Mouse (Mus musculus) hindbrain, embryonic 13.5 days (tissue): ENCODE results near the gene Camkv. TPM values are rescaled to one million over a fixed set of nuclear protein-coding genes. Genes with fewer than 3 reads are reported as not detected.

ENCODE experiments used
- ATAC-seq: fragments of 200-750 bp; cut with Nextera tagmentation; 2 replicates; pipeline ENCODE4 v1.8.0; 2017; ENCODE audit warnings: moderate TSS enrichment; ENCODE audit not compliant: low FRiP score
- H3K27ac ChIP-seq: fragments of 300-500 bp; sonication (generic); 2 replicates; pipeline ENCODE4 v1.5.1; 2015; ENCODE audit warnings: inconsistent platforms, mild to moderate bottlenecking, moderate library complexity
- H3K27me3 ChIP-seq: fragments of 300-500 bp; sonication (generic); 2 replicates; pipeline ENCODE4 v1.6.1; 2015; ENCODE audit warnings: mild to moderate bottlenecking, inconsistent platforms
- H3K36me3 ChIP-seq: fragments of 300-500 bp; sonication (generic); 2 replicates; pipeline ENCODE4 v1.6.1; 2015; ENCODE audit warnings: mild to moderate bottlenecking, inconsistent platforms
- H3K4me1 ChIP-seq: fragments of 300-500 bp; sonication (generic); replicated peaks from 2 replicates; pipeline ENCODE4 v1.6.1; 2015; ENCODE audit warnings: inconsistent platforms
- H3K4me2 ChIP-seq: fragments of 300-500 bp; sonication (generic); 2 replicates; pipeline ENCODE4 v1.6.1; 2015; ENCODE audit warnings: inconsistent platforms, mild to moderate bottlenecking, moderate library complexity
- H3K4me3 ChIP-seq: fragments of 300-500 bp; sonication (generic); 2 replicates; pipeline ENCODE4 v1.5.1; 2015; ENCODE audit warnings: mild to moderate bottlenecking, inconsistent platforms
- H3K9ac ChIP-seq: fragments of 300-500 bp; sonication (generic); 2 replicates; pipeline ENCODE4 v1.6.1; 2015; ENCODE audit warnings: mild to moderate bottlenecking, inconsistent platforms
- H3K9me3 ChIP-seq: fragments of 300-500 bp; sonication (generic); 2 replicates; pipeline ENCODE4 v1.6.1; 2016; ENCODE audit warnings: inconsistent platforms
- WGBS: fragments of 180-500 bp; shearing (Covaris S2); methylation state at CpG from one replicate; pipeline ENCODE4 v1.1.7; 2015; 5-methylcytosine and 5-hydroxymethylcytosine counted together
- polyA plus RNA-seq: library from polyadenylated mRNA; unstranded; fragments of >200 nt; fragmentation: Nextera tagmentation; extraction: Ambion mirVana; gene quantifications from 2 replicates; pipeline ENCODE4 v1.2.1, GENCODE M21; 2015

Camkv gene
- polyA plus RNA-seq, 1 experiment from 2014 or later = 12.4 TPM

GRCm38 (mm10) chr9:107968531-107968930, 33.1 kb downstream of the Camkv start:
- H3K27me3 ChIP-seq = no peaks in the 10 kb centered on the region
- 94% methylated on average over 7 of the region's 7 CpGs for WGBS
- no peak for ATAC-seq
- H3K36me3 ChIP-seq = peaks cover 10% of the 10 kb centered on the region; the same call in 1 of the 2 replicates
- no peak overlapping the region for H3K9ac ChIP-seq
- no peak overlapping the region for H3K4me3 ChIP-seq
- H3K4me1 ChIP-seq = 0 out of 2 replicates have a peak, but pooled peaks cover 3% of the 10 kb centered on the region
- no peak overlapping the region for H3K27ac ChIP-seq
- H3K4me2 ChIP-seq = no peak overlapping the region
- no peaks in the 10 kb centered on the region for H3K9me3 ChIP-seq

DNA sequence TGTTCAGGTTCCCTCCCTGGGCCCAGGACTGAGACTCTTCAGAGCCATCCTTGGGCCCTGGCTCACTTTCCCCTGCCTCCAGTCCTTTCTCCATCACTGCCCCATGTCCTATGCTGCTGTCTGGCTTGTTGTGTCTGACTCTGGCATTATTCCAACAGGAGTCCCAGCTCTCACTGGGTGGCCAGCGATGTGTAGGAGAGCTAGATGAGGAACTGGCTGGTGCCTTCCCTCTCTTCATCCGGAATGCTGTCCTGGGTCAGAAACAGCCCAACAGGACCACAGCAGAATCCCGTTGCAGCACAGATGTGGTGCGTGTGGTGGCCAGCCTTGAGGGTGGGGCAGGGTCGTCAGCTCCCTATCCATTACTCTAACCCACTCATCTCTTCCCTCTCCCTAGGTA, 34.8 kb downstream of the Camkv start:
- no peak overlapping the region for H3K4me2 ChIP-seq
- H3K9ac ChIP-seq = no peak overlapping the region
- no peaks in the 10 kb centered on the region for H3K4me1 ChIP-seq
- peaks cover 10% of the 10 kb centered on the region; the same call in 1 of the 2 replicates for H3K36me3 ChIP-seq
- no peaks in the 10 kb centered on the region for H3K9me3 ChIP-seq
- no peaks in the 10 kb centered on the region for H3K27me3 ChIP-seq
- ATAC-seq = no peak
- H3K27ac ChIP-seq = no peak overlapping the region
- H3K4me3 ChIP-seq = no peak overlapping the region
- WGBS = 94% methylated on average over 5 of the region's 5 CpGs

- Histone ChIP-seq H3K27me3 (no peaks in the 10 kb centered on the region), H3K4me3 (no peak overlapping the region), H3K9me3 (no peaks in the 10 kb centered on the region), H3K4me1 (no peaks in the 10 kb centered on the region), H3K4me2 (no peak overlapping the region), H3K9ac (no peak overlapping the region), H3K27ac (no peak overlapping the region), H3K36me3 (peaks cover 10% of the 10 kb centered on the region; the same call in 1 of the 2 replicates)
- ATAC-seq = no peak
- WGBS = 86% methylated on average over 8 of the region's 8 CpGs
Measured at GRCm38 (mm10) chr9:107971690-107972541, 36.4 kb downstream of the Camkv start.

GRCm38 (mm10) chr9:107974491-107975171, 39.2 kb downstream of the Camkv start:
- Histone ChIP-seq H3K4me2 (no peak overlapping the region), H3K9me3 (no peaks in the 10 kb centered on the region), H3K36me3 (peaks cover 6% of the 10 kb centered on the region; the same call in 1 of the 2 replicates), H3K27me3 (no peaks in the 10 kb centered on the region), H3K27ac (no peak overlapping the region), H3K9ac (no peak overlapping the region), H3K4me3 (no peak overlapping the region), H3K4me1 (no peaks in the 10 kb centered on the region)
- 85% methylated on average over 10 of the region's 10 CpGs for WGBS
- no peak for ATAC-seq

- Histone ChIP-seq H3K4me2 (no peak within 1 kb of the TSS), H3K4me1 (no peaks in the 10 kb centered on the region), H3K27ac (no peak within 1 kb of the TSS), H3K36me3 (peaks cover 4% of the 10 kb centered on the region; the same call in 1 of the 2 replicates), H3K9me3 (no peaks in the 10 kb centered on the region), H3K27me3 (no peaks in the 10 kb centered on the region), H3K4me3 (no peak within 1 kb of the TSS), H3K9ac (no peak within 1 kb of the TSS)
- no peak for ATAC-seq
- 75% methylated on average over 12 of the region's 12 CpGs for WGBS
Measured at GRCm38 (mm10) chr9:107975399-107976386, 40.2 kb downstream of the Camkv start, which contains the start of gene Uba7. Gene Uba7, plus strand, starts transcription at chr9:107975505.

- Histone ChIP-seq H3K4me2 (no peak overlapping the region), H3K9ac (no peak overlapping the region), H3K9me3 (no peaks in the 10 kb centered on the region), H3K4me3 (no peak overlapping the region), H3K4me1 (peaks cover 25% of the 10 kb centered on the region), H3K27me3 (peaks cover 16% of the 10 kb centered on the region), H3K27ac (no peak overlapping the region), H3K36me3 (no peaks in the 10 kb centered on the region)
- no peak for ATAC-seq
- 90% methylated on average over 12 of the region's 12 CpGs for WGBS
Measured at GRCm38 (mm10) chr9:107978815-107979214, 43.3 kb downstream of the Camkv start.

GRCm38 (mm10) chr9:107981684-107982605, 46.5 kb downstream of the Camkv start:
- H3K36me3 ChIP-seq = no peaks in the 10 kb centered on the region
- H3K4me3 ChIP-seq = no peak overlapping the region
- ATAC-seq = no peak
- H3K27me3 ChIP-seq = peaks cover 32% of the 10 kb centered on the region
- 60% methylated on average over 7 of the region's 7 CpGs for WGBS
- peak overlapping the region; percentile 46; the same call in 1 of the 2 replicates for H3K9ac ChIP-seq
- peak overlapping the region; percentile 89 for H3K27ac ChIP-seq
- no peaks in the 10 kb centered on the region for H3K9me3 ChIP-seq
- H3K4me2 ChIP-seq = peak overlapping the region; percentile 87
- H3K4me1 ChIP-seq = peaks cover 45% of the 10 kb centered on the region

GRCm38 (mm10) chr9:107982681-107983346, 47.3 kb downstream of the Camkv start, which contains the start of gene Gm20661:
Gene Gm20661, plus strand, starts transcription at chr9:107983058.
- WGBS = 59% methylated on average over 14 of the region's 14 CpGs

GRCm38 (mm10) chr9:107983421-107983890, 48.0 kb downstream of the Camkv start:
- Histone ChIP-seq H3K36me3 (no peaks in the 10 kb centered on the region), H3K9ac (peak overlapping the region; percentile 46; the same call in 1 of the 2 replicates), H3K9me3 (no peaks in the 10 kb centered on the region), H3K4me3 (peak overlapping the region; percentile 17), H3K4me1 (peaks cover 45% of the 10 kb centered on the region), H3K27me3 (peaks cover 35% of the 10 kb centered on the region), H3K27ac (peak overlapping the region; percentile 89), H3K4me2 (peak overlapping the region; percentile 87)
- 46% methylated on average over 4 of the region's 4 CpGs for WGBS
- no peak for ATAC-seq

More at GRCm38 (mm10) chr9:107982681-107983346, 47.3 kb downstream of the Camkv start, which contains the start of gene Gm20661:
- H3K9me3 ChIP-seq = no peaks in the 10 kb centered on the region
- ATAC-seq = no peak
- H3K4me2 ChIP-seq = peak within 1 kb of the TSS; percentile 87
- H3K36me3 ChIP-seq = no peaks in the 10 kb centered on the region
- peak within 1 kb of the TSS; percentile 64 for H3K4me3 ChIP-seq
- peak within 1 kb of the TSS; percentile 46 for H3K9ac ChIP-seq
- H3K4me1 ChIP-seq = peaks cover 45% of the 10 kb centered on the region
- peak within 1 kb of the TSS; percentile 89 for H3K27ac ChIP-seq
- H3K27me3 ChIP-seq = peaks cover 35% of the 10 kb centered on the region

GRCm38 (mm10) chr9:107984052-107984753, 48.7 kb downstream of the Camkv start:
- no peak for ATAC-seq
- peak overlapping the region; percentile 64 for H3K4me3 ChIP-seq
- peak overlapping the region; percentile 76 for H3K9ac ChIP-seq
- peak overlapping the region; percentile 87 for H3K4me2 ChIP-seq
- H3K9me3 ChIP-seq = no peaks in the 10 kb centered on the region
- peaks cover 45% of the 10 kb centered on the region for H3K4me1 ChIP-seq
- peak overlapping the region; percentile 89 for H3K27ac ChIP-seq
- peaks cover 35% of the 10 kb centered on the region for H3K27me3 ChIP-seq
- 73% methylated on average over 19 of the region's 19 CpGs for WGBS
- no peaks in the 10 kb centered on the region for H3K36me3 ChIP-seq
